Mouse (Mus musculus) MEL (cell line): ENCODE data around the gene Syt1. TPM values are rescaled to one million over a fixed set of nuclear protein-coding genes. Genes with fewer than 3 reads are reported as not detected.

Experiments
- DNase-seq: peaks from one replicate; pipeline ENCODE4 v3.0.0; 2011; ENCODE audit warnings: low read depth, low spot score
- H3K27ac ChIP-seq: 2 replicates; pipeline ENCODE4 v1.5.1; 2012; ENCODE audit warnings: low read depth, mild to moderate bottlenecking, control low read depth, low read length, moderate library complexity; ENCODE audit not compliant: control insufficient read depth
- H3K27me3 ChIP-seq, 2 experiments: fragments of 150-350 bp in 1 of 2; sonication (generic) in 1 of 2; 2 replicates each; pipeline ENCODE4 v1.6.1; 2012; ENCODE audit warnings: low read length in 2 of 2, mild to moderate bottlenecking in 2 of 2, improper control_type of control experiment in 1 of 2, moderate library complexity in 1 of 2; ENCODE audit not compliant: insufficient read depth in 2 of 2, control insufficient read depth in 1 of 2
- H3K36me3 ChIP-seq, 2 experiments: 2 replicates each; pipeline ENCODE4 v1.6.1; 2012 to 2014; ENCODE audit warnings: low read length in 2 of 2, improper control_type of control experiment in 1 of 2, inconsistent platforms in 1 of 2, mild to moderate bottlenecking in 1 of 2; ENCODE audit not compliant: insufficient read depth in 2 of 2, control insufficient read depth in 1 of 2
- H3K4me1 ChIP-seq, 2 experiments: fragments of 150-350 bp in 1 of 2; sonication (generic) in 1 of 2; 2 replicates each; pipeline ENCODE4 v1.6.1; 2012; ENCODE audit warnings: low read length in 2 of 2, improper control_type of control experiment in 1 of 2, mild to moderate bottlenecking in 1 of 2; ENCODE audit not compliant: insufficient read depth in 2 of 2, control insufficient read depth in 1 of 2
- H3K4me3 ChIP-seq, 2 experiments: fragments of 150-350 bp in 1 of 2; sonication (generic) in 1 of 2; 2 replicates each; pipeline ENCODE4 v1.5.1; 2012; ENCODE audit warnings: low read depth in 2 of 2, low read length in 2 of 2, mild to moderate bottlenecking in 2 of 2, moderate library complexity in 2 of 2, control low read depth in 1 of 2, improper control_type of control experiment in 1 of 2; ENCODE audit not compliant: control insufficient read depth in 1 of 2, insufficient read depth in 1 of 2
- H3K79me2 ChIP-seq: 2 replicates; pipeline ENCODE4 v1.6.1; 2012; ENCODE audit warnings: mild to moderate bottlenecking, low read length, moderate library complexity; ENCODE audit not compliant: control insufficient read depth, poor library complexity, insufficient read depth
- H3K9ac ChIP-seq: 2 replicates; pipeline ENCODE4 v1.6.1; 2012; ENCODE audit warnings: low read depth, mild to moderate bottlenecking, control low read depth, low read length, moderate library complexity; ENCODE audit not compliant: control insufficient read depth, poor library complexity, severe bottlenecking
- H3K9me3 ChIP-seq: fragments of 150-350 bp; sonication (generic); replicated peaks from 2 replicates; pipeline ENCODE4 v1.6.1; 2012; ENCODE audit warnings: mild to moderate bottlenecking, low read length, improper control_type of control experiment, moderate library complexity; ENCODE audit not compliant: insufficient read depth
- CHD2 ChIP-seq: IDR thresholded peaks from 2 replicates; pipeline ENCODE4 v1.6.1; 2011; ENCODE audit warnings: low read length, improper control_type of control experiment
- CTCF ChIP-seq, 3 experiments: IDR thresholded peaks in 2 of 3; conservative IDR thresholded peaks in 1 of 3; 2 replicates each; pipeline ENCODE4 v1.5.1; 2011 to 2012; ENCODE audit warnings: low read length in 3 of 3, low read depth in 2 of 3, mild to moderate bottlenecking in 2 of 3, improper control_type of control experiment in 1 of 3, inconsistent platforms in 1 of 3, mixed read lengths in 1 of 3, moderate library complexity in 1 of 3; ENCODE audit not compliant: control insufficient read depth in 1 of 3, insufficient read depth in 1 of 3, poor library complexity in 1 of 3, severe bottlenecking in 1 of 3
- E2F4 ChIP-seq: IDR thresholded peaks from 2 replicates; pipeline ENCODE4 v1.6.1; 2011; ENCODE audit warnings: low read depth, low read length, improper control_type of control experiment, borderline replicate concordance
- EP300 ChIP-seq, 2 experiments: IDR thresholded peaks; 2 replicates each; pipeline ENCODE4 v1.6.1; 2011; ENCODE audit warnings: improper control_type of control experiment in 2 of 2, low read length in 2 of 2, low read depth in 1 of 2, mild to moderate bottlenecking in 1 of 2
- HCFC1 ChIP-seq: IDR thresholded peaks from 2 replicates; pipeline ENCODE4 v1.6.1; 2012; ENCODE audit warnings: low read depth, mild to moderate bottlenecking, inconsistent platforms, low read length, improper control_type of control experiment, moderate library complexity
- JUND ChIP-seq: IDR thresholded peaks from 2 replicates; pipeline ENCODE4 v1.6.1; 2011; ENCODE audit warnings: low read depth, mild to moderate bottlenecking, improper control_type of control experiment, low read length
- KAT2A ChIP-seq: conservative IDR thresholded peaks from 2 replicates; pipeline ENCODE4 v1.6.1; 2012; ENCODE audit warnings: low read depth, low read length, improper control_type of control experiment, inconsistent platforms
- MAFK ChIP-seq: IDR thresholded peaks from 2 replicates; pipeline ENCODE4 v1.6.1; 2011; ENCODE audit warnings: low read depth, mild to moderate bottlenecking, low read length, improper control_type of control experiment, borderline replicate concordance
- MYC ChIP-seq: IDR thresholded peaks from 2 replicates; pipeline ENCODE4 v1.6.1; 2011; ENCODE audit warnings: low read depth, mild to moderate bottlenecking, low read length, improper control_type of control experiment, moderate library complexity
- NELFE ChIP-seq: IDR thresholded peaks from 2 replicates; pipeline ENCODE4 v1.6.1; 2011; ENCODE audit warnings: low read depth, low read length, improper control_type of control experiment
- NRF1 ChIP-seq: IDR thresholded peaks from 2 replicates; pipeline ENCODE4 v1.6.1; 2014; ENCODE audit warnings: low read depth, mild to moderate bottlenecking, inconsistent platforms, low read length, improper control_type of control experiment, moderate library complexity; ENCODE audit not compliant: poor library complexity, insufficient read depth, severe bottlenecking
- SMC3 ChIP-seq: IDR thresholded peaks from 2 replicates; pipeline ENCODE4 v1.6.1; 2011; ENCODE audit warnings: low read depth, low read length, improper control_type of control experiment
- TAL1 ChIP-seq: IDR thresholded peaks from 2 replicates; pipeline ENCODE4 v1.6.1; 2012; ENCODE audit warnings: mild to moderate bottlenecking, inconsistent platforms, low read length, moderate library complexity, mixed read lengths
- TBP ChIP-seq: IDR thresholded peaks from 2 replicates; pipeline ENCODE4 v1.8.0; 2011; ENCODE audit warnings: low read depth, low read length, improper control_type of control experiment
- TCF12 ChIP-seq: IDR thresholded peaks from 2 replicates; pipeline ENCODE4 v1.6.1; 2014; ENCODE audit warnings: low read depth, mild to moderate bottlenecking, inconsistent platforms, low read length, improper control_type of control experiment, moderate library complexity
- USF2 ChIP-seq, 2 experiments: IDR thresholded peaks; 2 replicates each; pipeline ENCODE4 v1.6.1; 2011 to 2012; ENCODE audit warnings: improper control_type of control experiment in 2 of 2, low read length in 2 of 2, borderline replicate concordance in 1 of 2, inconsistent platforms in 1 of 2, low read depth in 1 of 2, mild to moderate bottlenecking in 1 of 2; ENCODE audit not compliant: insufficient read depth in 1 of 2
- ZC3H11A ChIP-seq: IDR thresholded peaks from 2 replicates; pipeline ENCODE4 v1.6.1; 2012; ENCODE audit warnings: low read depth, mild to moderate bottlenecking, inconsistent platforms, low read length, improper control_type of control experiment
- ZKSCAN1 ChIP-seq: IDR thresholded peaks from 2 replicates; pipeline ENCODE4 v1.6.1; 2012; ENCODE audit warnings: low read depth, mild to moderate bottlenecking, inconsistent platforms, low read length, improper control_type of control experiment, moderate library complexity
- ZMIZ1 ChIP-seq: IDR thresholded peaks from 2 replicates; pipeline ENCODE4 v1.6.1; 2012; ENCODE audit warnings: low read depth, mild to moderate bottlenecking, inconsistent platforms, low read length, improper control_type of control experiment, moderate library complexity
- ZNF384 ChIP-seq: IDR thresholded peaks from 2 replicates; pipeline ENCODE4 v1.6.1; 2012; ENCODE audit warnings: low read depth, mild to moderate bottlenecking, inconsistent platforms, low read length, improper control_type of control experiment
- polyA plus RNA-seq, 2 experiments: library from polyadenylated mRNA; stranded (reverse) in 1 of 2; unstranded in 1 of 2; fragments of >175 nt in 1 of 2; fragments of >200 nt in 1 of 2; gene quantifications; 2 replicates each; pipeline versions ENCODE4 v1.2.1 to v1.2.4; 2012; ENCODE audit warnings: low replicate concordance in 2 of 2, low read depth in 1 of 2; ENCODE audit not compliant: insufficient read length in 2 of 2, insufficient read depth in 1 of 2, missing spikeins in 1 of 2
- total RNA-seq: library from RNA; depleted of rRNA; stranded (reverse); fragments of 300-350 nt; gene quantifications from 2 replicates; pipeline ENCODE4 v1.2.3, GENCODE M21; 2012

The Syt1 gene
- total and polyA plus RNA-seq, 3 experiments: not detected

- TF ChIP-seq TCF12 (no peak), NELFE (no peak)
Observed at GRCm38 (mm10) chr10:108831801-108832200, 179.0 kb downstream of the Syt1 start (continued).

- Histone ChIP-seq H3K27me3 (no peaks in the 10 kb centered on the region), H3K79me2 (no peaks in the 10 kb centered on the region), H3K27ac (no peak overlapping the region), H3K4me3 (no peak overlapping the region), H3K36me3 (no peaks in the 10 kb centered on the region), H3K9me3 (no peaks in the 10 kb centered on the region), H3K4me1 (no peaks in the 10 kb centered on the region)
- no peak for DNase-seq
- TF ChIP-seq MAFK (no peak), SMC3 (no peak), USF2 (IDR thresholded peaks at IDR 0.05; ENCODE audit: borderline replicate concordance in 1 of 2, insufficient read depth in 1 of 2, low read depth in 1 of 2, low read length in 2 of 2) (no peak), ZMIZ1 (no peak), JUND (no peak), NRF1 (no peak), EP300 (IDR thresholded peaks at IDR 0.05; ENCODE audit: low read depth in 1 of 2, low read length in 2 of 2) (no peak), TAL1 (no peak), MYC (no peak), ZNF384 (no peak), ZKSCAN1 (no peak), HCFC1 (no peak), KAT2A (no peak), CTCF (IDR thresholded peaks at IDR 0.05 in 2 of 3, conservative IDR thresholded peaks at IDR 0.05 in 1 of 3; ENCODE audit: control insufficient read depth in 1 of 3, insufficient read depth in 1 of 3, low read depth in 2 of 3, low read length in 3 of 3, poor library complexity in 1 of 3, severe bottlenecking in 1 of 3) (no peak), ZC3H11A (no peak)
- TF ChIP-seq, all 39 proteins: peak for 0
- no peak overlapping the region for H3K9ac ChIP-seq
Observed at GRCm38 (mm10) chr10:108822273-108822672, 188.5 kb downstream of the Syt1 start.

- no peak for TF ChIP-seq E2F4
- TF ChIP-seq EP300 (IDR thresholded peaks at IDR 0.05; ENCODE audit: low read depth in 1 of 2, low read length in 2 of 2): no peak
- no peak for TF ChIP-seq CHD2
- TF ChIP-seq SMC3: no peak
- no peak for TF ChIP-seq TBP
- TF ChIP-seq MYC: no peak
- TF ChIP-seq, all 39 proteins: peak for 0
- no peak for DNase-seq
- no peaks in the 10 kb centered on the region for H3K9me3 ChIP-seq
- H3K4me3 ChIP-seq: no peak overlapping the region
- no peaks in the 10 kb centered on the region for H3K79me2 ChIP-seq
- no peaks in the 10 kb centered on the region for H3K4me1 ChIP-seq
- H3K27me3 ChIP-seq: no peaks in the 10 kb centered on the region
- no peak overlapping the region for H3K27ac ChIP-seq
- no peaks in the 10 kb centered on the region for H3K36me3 ChIP-seq
- no peak overlapping the region for H3K9ac ChIP-seq
Observed at GRCm38 (mm10) chr10:108815339-108815738, 195.4 kb downstream of the Syt1 start.
